Mouse (Mus musculus): Measurements from ENCODE around the gene Mrps12.

Gene Mrps12

GRCm38 (mm10) chr7:28741709-28742438 lies at the start of gene Mrps12, which contains the start of gene Sars2:
Mrps12 (minus strand) TSS chr7:28741820.
Sars2 (plus strand) TSS chr7:28741992.
- DNase-seq: peak; percentile 92 to 94

- DNase-seq: peak in 1 of 2 experiments; percentile 48
Observed at GRCm38 (mm10) chr7:28790066-28790806, 48.6 kb upstream of the Mrps12 start.

DNA sequence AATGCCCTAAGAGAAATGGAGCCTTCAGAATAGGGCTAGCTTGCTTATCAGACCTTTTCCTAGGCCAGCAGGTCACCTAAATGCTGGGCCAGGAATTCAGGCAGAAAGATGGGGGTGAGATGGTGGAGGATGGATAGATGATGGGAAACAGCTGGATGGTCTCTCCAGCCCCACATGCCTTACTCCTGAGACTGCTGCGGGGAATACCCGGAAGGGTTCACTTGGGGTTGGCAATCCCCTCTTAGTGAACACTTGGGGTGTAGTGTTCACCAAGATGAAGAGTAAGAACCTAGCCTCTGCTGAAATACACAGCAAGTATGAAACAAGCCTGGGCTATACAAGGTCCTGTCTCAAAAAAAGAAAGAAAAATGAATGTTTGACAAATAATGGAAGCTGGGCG lies 47.6 kb upstream of the Mrps12 start:
- DNase-seq: no peak

DNA sequence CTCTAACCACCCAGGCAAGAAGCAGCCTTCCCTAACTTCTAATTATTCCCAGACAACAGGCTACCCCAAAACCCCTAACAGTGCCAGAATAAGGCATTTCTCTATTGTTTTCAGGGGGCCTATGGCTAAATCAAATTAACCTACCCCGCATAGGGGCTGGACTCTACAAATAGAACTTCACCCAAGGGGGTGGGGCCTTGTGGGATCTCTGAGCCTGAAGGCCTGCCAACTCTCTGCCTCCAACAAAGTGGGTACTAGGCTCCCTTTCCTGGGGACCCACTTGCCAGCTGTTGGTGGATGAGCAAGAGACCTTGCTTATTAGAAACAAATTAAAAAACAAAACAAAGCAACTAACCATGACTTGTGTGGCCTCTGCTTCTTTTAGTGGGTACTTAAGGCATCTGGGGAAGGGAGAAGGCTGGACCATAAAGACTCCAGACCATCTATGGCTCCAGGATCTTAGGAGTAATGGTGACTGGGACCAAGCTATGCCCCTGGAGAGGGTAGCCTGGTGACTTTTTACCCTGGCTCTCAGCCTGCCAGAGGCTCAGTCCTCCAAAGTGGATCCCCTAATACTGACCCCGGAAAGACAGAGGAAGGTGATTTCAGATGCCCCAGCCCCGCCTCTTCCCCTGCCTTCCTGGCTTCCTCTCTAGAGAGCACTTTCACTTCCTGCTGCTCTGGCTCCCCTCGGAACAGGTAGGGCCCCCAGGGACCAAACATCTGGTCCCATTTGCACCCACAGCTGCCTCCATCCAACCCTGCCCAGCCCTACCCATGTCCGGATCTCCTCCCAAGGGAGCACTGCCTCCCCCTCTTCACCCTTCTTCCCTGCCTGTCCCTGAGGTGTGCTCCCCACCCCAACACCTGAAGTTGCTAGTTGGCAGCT lies 46.9 kb upstream of the Mrps12 start, which contains the start of gene Rinl:
Rinl (plus strand) TSS at position 663 of the 889 bp plus-strand sequence.
- peak; percentile 74 to 84 for DNase-seq

GRCm38 (mm10) chr7:28787884-28788283 lies 46.3 kb upstream of the Mrps12 start:
- DNase-seq: no peak

DNA sequence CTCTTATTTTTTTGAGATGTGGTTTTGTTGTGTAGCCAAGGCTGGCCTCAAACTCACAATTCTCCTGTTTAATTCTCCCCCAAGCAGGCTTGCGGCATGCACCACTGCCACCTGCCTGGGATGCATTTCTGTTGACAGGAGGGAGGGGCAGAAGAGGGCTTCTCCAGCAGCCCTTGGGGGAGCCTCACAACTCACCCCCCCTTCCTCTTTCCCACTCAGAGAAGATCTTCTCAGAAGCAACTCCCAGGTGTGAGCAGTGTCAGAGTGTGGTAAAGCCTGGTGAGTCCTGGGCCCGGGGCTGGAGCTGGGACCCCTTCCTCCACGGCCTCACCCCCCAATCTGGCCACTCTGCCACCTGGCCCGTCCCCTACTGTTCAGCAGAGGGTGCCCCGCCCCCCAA lies 43.5 kb upstream of the Mrps12 start:
- DNase-seq: peak; percentile 47 to 73

GRCm38 (mm10) chr7:28781261-28781663 lies 39.6 kb upstream of the Mrps12 start:
- peak; percentile 83 to 91 for DNase-seq

DNA sequence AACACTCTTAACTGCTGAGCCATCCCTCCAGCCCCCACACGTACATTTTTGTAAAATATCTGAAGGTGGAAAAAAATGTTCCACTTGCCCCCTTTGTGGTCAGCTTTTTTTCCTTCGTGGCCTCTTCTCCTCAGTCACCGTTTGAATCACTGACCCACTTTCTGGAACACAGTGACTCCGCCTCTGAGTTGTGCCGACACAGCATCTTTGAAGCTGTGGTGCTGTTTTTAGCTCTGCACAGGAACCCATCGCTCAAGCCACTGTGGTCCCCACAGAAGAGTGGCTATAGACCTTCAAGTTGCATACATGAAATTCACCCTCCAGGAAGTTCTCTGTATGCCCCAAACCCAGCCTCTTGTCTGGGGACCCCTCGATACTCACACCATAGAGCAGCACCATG lies 39.2 kb upstream of the Mrps12 start:
- DNase-seq: peak in 1 of 2 experiments; percentile 82

DNA sequence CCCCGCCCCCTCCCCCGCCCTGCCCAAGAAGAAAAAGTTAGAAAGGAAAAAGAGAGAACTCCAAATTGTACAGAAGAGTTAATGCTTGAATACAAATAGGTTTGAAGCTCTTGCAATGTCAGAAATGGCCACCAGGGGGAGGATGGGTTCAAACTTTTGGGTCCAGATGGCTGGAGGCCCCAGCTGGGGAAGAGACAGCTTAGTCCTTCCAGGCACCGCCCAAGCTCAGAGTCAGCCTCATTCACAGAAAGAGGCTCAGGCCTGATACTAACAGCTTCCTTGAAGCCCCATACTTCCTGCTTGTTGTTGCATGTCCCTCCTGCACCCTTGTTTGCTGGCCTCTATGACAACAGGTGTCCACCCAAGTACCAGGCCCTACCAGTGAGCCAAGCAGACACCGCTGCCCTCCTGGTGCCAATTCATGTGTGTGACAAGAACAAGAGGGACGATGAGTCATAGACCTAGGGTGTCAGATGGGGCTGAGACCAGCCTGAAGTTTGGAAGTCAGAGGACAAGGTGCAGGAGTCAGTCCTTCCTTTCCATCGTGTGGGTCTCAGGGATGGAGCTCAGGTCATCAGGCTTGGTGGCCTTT lies 38.5 kb upstream of the Mrps12 start:
- DNase-seq: peak; percentile 90 to 91

DNA sequence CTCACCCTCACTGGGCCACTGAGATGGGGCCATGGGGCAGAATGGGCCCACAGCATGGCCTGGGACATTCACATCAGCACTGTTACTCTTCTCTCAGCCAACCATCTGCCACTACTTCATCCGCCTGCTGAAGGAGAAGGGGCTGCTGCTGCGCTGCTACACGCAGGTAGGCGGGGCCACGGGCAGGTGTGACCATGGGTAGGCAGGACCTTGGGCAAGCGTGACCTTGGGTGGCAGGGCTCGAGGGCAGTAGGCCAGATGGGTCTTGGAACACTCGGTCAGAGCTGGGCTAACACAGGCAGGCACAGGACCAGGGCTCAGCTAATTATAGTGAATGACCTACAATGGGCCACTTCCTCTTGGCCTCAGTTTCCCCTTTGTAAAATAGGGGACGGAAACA lies 37.2 kb upstream of the Mrps12 start:
- DNase-seq: peak in 1 of 2 experiments; percentile 43

DNA sequence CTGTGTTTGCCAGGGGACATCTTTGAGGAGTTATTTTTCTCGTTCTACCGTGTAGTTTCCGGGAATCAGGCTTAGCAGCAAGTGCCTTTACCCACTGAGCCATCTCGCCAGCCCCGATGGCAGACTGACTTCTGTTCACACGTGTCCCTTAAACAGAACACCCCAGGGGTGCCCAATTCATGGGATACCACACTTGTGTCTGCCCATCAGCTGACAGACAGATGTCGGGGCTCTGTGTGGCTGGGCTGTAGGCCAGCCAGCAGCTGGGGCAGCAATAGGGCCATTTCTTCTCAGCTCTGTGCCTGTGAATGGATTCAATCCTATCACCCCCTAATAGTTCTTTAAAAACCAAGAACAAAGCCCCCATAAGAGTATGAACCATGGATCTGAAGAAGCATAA lies 33.5 kb upstream of the Mrps12 start:
- no peak for DNase-seq

DNA sequence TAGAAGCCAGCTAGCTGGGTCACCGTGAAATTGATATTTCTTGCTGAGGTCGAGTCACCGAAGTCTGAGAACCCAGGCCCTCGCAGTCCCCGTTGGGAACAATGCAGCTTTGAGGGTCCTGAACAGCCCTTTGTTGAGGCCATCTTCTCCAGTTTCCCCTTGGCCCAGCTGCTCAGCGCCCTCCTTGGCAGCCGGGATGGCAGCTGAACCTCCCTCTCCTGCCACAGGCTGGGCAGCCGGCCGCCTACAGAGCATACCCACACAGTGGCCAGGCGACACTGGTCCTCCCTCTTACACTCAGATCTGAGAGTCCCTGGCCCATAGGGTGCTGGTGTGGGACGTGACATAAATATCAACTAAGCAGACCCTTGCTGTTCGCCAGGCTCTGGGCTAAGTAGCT lies 32.5 kb upstream of the Mrps12 start:
- no peak for DNase-seq

DNA sequence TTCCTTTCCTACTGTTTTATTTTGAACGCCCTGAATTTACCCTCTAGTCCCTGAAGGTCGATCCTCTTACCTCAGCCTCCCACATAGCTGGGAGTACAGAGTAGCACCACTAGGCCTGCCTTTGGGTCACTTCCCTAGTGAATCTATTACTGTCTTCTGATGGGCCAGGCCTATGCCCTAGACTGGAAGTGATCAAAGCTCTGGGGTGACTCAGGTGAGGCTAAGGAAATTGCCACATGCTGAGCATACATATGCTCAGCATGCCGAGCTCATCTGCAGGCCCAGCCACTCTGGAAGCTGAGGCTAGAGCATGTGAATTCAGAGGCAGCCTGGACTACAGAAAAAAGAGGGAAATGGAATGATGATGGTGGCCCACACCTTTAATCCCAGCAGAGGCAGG lies 31.5 kb upstream of the Mrps12 start:
- no peak for DNase-seq

GRCm38 (mm10) chr7:28771867-28772266 lies 30.2 kb upstream of the Mrps12 start:
- DNase-seq: no peak

DNA sequence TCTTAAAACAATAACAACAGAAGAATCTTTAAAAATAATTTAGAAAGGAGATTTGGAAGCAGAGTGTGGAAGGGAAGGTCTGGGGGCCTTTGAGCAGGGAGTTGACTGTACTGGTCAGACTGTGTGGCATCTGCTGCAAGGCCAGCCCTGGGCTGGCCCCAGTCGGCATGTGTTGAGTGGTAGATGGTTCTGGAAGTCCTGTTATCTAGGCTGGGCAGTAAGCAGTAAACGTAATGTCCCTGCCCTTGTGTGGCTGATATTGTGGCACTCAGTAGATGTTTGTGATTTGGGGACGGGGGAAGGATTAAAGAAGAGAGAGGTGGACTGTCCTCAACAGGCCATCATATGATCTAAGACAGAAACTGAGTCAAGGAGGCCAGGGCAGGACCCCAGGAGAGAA lies 28.7 kb upstream of the Mrps12 start:
- DNase-seq: no peak

DNA sequence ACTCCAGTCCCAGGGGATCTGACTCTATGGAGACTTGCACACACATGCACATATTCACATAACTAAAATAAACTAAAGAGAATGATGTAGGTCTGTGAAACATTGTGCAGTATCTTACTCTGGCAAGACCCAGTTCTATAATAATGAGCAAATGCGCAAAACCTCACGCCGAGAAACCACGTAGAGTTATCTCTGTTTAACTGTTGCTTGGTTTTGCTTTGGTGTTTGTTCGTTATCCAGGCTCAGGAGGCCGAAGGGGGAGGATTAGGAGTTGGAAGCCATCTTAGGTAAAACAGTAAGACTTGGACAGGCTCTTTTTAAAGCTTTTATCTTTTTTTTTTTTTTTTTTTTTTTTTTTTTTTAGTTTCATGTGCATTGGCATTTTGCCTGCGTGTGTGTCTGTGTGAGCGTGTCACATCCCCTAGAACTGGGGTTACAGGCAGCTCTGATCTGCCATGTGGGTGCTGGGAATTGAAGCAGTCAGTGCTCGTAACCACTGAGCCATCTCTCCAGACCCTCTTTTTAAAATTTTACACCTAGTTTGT lies 27.9 kb upstream of the Mrps12 start:
- DNase-seq: no peak

GRCm38 (mm10) chr7:28767462-28767965 lies 25.9 kb upstream of the Mrps12 start, which contains the start of gene Nfkbib:
Nfkbib (minus strand) TSS chr7:28767512.
- DNase-seq: no peak

GRCm38 (mm10) chr7:28766910-28767309 lies 25.3 kb upstream of the Mrps12 start:
- DNase-seq: no peak

GRCm38 (mm10) chr7:28766173-28766879 lies 24.7 kb upstream of the Mrps12 start, which contains the start of gene Sirt2:
Sirt2 (plus strand) TSS chr7:28766735.
- peak; percentile 93 to 96 for DNase-seq

GRCm38 (mm10) chr7:28765211-28765610 lies 23.6 kb upstream of the Mrps12 start:
- DNase-seq: no peak

- no peak for DNase-seq
Observed at GRCm38 (mm10) chr7:28761907-28762306, 20.3 kb upstream of the Mrps12 start.

Measured in thymus, postnatal 36 days (tissue).